Mouse (Mus musculus) cortical plate, adult 2 months (tissue): ENCODE measurements around the gene Tchhl1.

ENCODE experiments used
- CTCF ChIP-seq: fragments of 200-500 bp; IDR thresholded peaks from 2 replicates; pipeline ENCODE4 v1.5.1; 2011; ENCODE audit warnings: mild to moderate bottlenecking, control low read depth, low read length; ENCODE audit not compliant: insufficient read depth; ENCODE audit errors: extremely low read depth
- POLR2A ChIP-seq: fragments of 200-500 bp; IDR thresholded peaks from 2 replicates; pipeline ENCODE4 v1.6.1; 2011; ENCODE audit warnings: mild to moderate bottlenecking, low read length, control low read depth; ENCODE audit not compliant: insufficient read depth; ENCODE audit errors: extremely low read depth

DNA sequence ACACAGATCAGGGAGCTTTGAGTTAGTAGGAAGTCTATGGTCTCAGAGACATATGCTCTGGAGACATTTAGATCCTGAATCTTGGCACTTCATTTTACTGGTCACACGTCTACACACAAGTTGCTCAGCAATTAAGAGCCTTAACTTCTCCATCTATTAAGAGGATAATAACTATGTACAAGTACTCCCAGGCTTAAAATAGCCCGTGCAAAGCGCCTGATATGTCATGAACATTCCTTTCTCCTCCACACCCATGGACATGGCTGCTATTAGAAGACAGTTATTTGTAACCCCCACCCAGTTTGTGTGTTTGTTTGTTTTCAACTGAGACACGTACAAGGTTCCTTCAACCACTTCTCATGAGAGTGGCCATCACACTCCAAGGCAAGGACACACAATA lies 1.4 kb upstream of the Tchhl1 start:
- TF ChIP-seq POLR2A (no peak), CTCF (no peak)
